Mouse (Mus musculus): Measurements from ENCODE around the gene Tmem59l. TPM values are rescaled to one million over a fixed set of nuclear protein-coding genes. Genes with fewer than 3 reads are reported as not detected.

Tmem59l gene
- total RNA-seq, 1 experiment from 2014 or later = 10.1 TPM

- DNase-seq = no peak
Observed at GRCm38 (mm10) chr8:70507027-70507393, 19.9 kb upstream of the Tmem59l start.

- DNase-seq = peak; percentile 93
Observed at GRCm38 (mm10) chr8:70506328-70507026, 19.3 kb upstream of the Tmem59l start, which contains the start of gene Rex1bd. Gene Rex1bd, minus strand, starts transcription at chr8:70506752.

DNA sequence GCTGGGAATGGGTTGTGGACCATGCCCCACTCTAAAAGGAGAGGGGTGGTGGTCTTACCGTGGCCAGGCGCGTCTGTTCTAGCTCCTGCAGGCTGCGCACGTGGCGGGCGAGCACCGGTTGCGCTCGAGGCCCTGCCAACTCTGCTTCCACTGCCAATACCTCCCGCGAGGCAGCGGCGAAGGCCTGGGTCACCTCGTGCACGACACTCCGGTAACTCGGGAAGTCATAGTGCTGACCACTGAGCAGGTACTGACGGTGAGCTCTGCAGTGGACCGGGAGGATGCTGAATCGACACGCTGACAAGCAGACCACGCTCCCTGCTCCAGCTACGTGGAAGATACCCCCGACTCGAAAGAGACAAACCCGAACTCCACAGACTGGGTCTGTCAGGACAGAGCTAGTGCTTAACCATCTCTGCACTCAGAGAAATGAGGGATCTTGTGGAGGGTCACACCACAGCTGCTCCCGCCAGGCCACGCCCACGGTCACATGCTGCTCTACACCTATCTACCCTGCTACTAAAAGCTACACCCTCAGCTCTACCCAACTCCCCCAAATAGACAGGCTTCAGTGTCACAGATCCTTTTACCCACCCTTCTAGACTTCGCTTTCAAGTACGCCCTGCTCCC is 18.7 kb upstream of the Tmem59l start:
- peak; percentile 38 for DNase-seq

- peak; percentile 72 for DNase-seq
Observed at GRCm38 (mm10) chr8:70504851-70505250, 17.7 kb upstream of the Tmem59l start.

DNA sequence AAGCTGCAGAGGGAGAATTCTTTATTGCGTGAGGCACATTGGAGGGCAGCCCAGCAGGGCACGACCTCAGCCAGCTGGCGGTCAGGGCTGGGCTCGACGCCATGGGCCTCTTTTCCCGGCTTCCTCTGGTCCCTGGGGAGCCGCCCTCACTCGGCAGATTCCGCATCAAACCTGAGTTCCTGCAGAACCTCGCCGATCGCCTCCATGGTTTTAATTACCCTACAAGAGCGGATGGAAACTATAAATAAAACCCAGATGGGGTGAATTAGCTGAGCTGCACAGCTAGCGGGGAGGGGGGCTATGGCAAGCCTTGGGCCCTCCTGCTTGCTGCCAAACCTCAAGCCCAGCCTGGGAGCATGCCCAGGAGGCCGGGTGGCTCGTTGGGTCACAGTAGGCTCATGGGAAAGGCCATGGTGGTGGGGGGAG is 17.1 kb upstream of the Tmem59l start:
- peak; percentile 65 for DNase-seq

DNA sequence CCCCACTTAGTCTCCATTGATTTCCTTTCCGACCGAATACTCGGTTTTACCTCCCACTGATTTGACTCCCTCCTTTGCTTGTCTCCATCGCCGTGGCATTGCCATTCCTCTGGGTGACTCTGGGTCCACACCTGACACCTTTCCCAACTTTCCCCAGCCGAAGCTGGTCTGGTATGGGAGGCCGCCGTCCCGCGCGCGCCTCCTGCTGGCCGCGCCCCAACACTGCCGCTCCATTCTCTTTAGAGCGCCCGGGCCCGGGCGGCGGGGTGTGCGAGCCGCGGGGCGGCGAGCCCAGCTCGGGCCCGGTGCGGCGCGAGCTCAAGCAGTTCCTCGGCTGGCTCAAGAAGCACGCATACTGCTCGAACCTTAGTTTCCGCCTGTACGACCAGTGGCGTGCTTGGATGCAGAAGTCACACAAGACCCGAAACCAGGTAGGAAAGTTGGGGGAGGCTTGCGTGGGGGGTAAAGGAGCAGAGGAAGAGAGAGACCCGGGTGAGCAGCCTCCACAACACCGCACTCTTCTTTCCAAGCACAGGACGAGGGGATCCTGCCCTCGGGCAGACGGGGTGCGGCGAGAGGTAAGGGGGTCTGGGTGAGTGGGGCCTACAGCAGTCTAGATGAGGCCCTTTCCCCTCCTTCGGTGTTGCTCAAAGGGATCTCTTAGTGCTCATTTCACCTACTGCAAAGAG is 16.0 kb upstream of the Tmem59l start:
- DNase-seq = peak; percentile 62

DNA sequence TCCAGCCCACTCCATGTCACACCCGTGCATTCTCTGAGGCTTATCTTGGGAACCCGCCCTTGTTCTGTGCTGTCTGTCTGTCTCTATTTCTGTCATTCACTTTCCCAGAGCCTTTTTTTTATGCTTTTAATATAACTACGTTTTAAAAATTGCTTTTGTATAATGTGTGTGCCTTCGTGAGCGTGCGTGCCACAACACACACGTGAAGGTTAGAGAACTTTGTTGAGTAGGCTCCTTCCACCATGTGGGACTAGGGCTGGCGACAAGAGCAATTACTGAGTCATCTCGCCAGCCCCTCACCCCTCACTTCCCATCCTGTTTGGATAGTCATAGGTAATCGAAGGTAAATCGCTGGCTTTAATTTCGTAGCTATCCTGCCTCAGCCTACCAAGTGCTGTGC is 15.4 kb upstream of the Tmem59l start:
- no peak for DNase-seq

DNA sequence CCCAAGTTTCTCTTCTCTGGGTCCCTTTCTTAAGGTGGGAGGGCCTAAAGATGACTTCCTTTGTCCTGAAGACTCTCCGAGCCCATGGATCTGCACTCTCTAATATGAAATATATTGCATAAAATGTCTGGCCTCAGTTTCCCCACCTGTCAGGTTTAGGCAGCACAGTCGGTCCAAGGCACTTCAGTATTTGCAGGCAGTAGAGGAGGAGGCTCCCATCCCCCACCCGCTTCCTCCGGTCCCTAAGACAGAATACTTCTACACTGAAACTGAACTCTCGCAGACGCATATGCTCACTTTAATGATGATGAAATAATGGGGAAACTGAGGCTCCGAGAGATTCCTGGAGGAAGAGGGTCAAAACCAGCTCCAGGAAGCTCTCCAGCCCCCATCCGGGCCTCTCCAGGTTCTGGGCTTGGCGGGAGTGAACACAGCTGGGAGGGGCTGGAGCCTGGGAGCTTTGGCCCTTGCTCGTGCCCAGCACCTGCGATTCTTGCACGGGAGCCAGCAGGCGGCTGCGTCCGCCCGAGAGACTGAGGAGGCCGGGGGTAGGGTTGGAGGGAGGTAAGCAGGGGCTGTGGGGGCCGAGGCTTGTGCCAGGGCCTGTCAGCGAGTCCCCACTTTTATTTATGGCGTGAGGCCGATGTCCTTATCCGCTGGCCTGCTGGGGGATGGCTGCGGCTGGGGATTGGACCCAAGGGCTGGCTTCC is 14.8 kb upstream of the Tmem59l start:
- no peak for DNase-seq

- DNase-seq = no peak
Observed at GRCm38 (mm10) chr8:70500386-70501301, 13.5 kb upstream of the Tmem59l start.

- DNase-seq = no peak
Observed at GRCm38 (mm10) chr8:70495771-70496062, 8.6 kb upstream of the Tmem59l start.

DNA sequence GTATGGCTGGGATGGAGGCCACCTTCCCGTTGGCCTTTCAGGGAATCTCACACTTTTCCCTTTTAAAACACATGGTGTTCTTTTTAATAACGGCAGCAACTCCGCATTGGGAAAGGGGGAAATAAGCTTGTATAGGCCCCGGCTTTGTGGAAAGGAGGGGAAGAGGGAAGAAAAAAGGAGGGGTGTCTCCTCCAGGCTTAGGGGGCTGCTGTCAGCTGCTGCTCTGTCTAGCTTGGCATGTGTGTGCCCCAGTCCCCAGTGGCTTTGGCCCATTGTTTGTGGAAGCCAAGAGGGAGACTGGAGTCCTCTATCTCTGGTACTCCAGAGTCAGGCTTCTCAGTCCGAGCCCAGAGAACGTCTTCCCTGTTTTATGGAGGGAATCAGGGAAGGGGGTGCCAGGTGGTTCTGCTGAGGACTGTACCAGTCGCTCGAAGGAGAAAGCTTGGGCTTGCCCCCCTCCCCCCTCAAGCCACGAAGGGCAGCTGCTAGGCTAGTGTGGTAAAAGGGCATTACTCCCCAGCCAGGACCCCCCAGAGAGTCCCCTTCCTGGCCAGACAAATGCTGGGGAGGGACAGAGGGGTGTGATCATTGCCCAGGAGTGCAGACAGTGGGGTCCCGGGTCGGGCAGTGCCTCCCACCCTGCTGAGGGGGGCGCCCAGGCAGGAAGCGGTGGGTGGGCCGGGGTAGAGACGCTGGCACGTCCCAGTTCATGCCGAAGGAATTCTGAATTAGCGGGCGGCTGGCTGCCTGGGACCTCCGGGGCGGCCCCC is 8.0 kb upstream of the Tmem59l start:
- no peak for DNase-seq

GRCm38 (mm10) chr8:70494416-70494945 is 7.3 kb upstream of the Tmem59l start:
- no peak for DNase-seq

GRCm38 (mm10) chr8:70493692-70494415 is 6.7 kb upstream of the Tmem59l start:
- DNase-seq = no peak

- DNase-seq = no peak
Observed at GRCm38 (mm10) chr8:70492664-70493640, 5.8 kb upstream of the Tmem59l start, which contains the start of gene Crlf1. Gene Crlf1, plus strand, starts transcription at chr8:70493158.

GRCm38 (mm10) chr8:70490880-70491495 is 3.8 kb upstream of the Tmem59l start:
- DNase-seq = no peak

- no peak for DNase-seq
Observed at GRCm38 (mm10) chr8:70490061-70490879, 3.1 kb upstream of the Tmem59l start.

DNA sequence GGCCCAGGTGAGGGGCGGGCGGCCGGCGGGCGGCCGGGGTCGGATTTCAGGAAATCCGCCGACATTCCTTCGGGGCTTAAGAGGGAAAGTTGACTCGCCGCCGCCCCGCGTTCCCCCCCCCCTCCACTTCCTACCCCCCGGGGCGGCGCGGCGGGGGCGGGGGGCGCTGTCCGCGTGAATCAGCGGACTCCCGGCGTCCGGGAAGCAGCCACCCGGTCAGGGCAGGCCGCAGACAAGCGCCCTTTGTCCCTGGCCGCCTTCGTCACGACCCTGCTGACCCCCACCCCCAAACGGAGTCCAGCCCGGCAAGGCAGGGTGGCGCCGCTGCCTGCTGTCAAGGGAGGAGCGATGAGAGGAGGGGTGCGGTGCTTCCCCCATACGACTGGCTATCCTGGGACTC is 2.4 kb upstream of the Tmem59l start:
- DNase-seq = peak; percentile 22
